Mouse (Mus musculus) activated CD4-positive, CD25-positive, alpha-beta regulatory T cell, adult 4 months (primary cell): ENCODE results near the gene Spcs2. TPM values are rescaled to one million over a fixed set of nuclear protein-coding genes. Genes with fewer than 3 reads are reported as not detected.

Source experiments
- ATAC-seq: one replicate; pipeline ENCODE4 v1.8.0; 2017
- polyA plus RNA-seq, 2 experiments: library from polyadenylated mRNA; unstranded; fragments of 100-300 nt; shearing (Covaris generic); gene quantifications; one replicate each; pipeline ENCODE4 v1.2.1; 2017

The Spcs2 gene
- 100 to 1,000 TPM; 511 to 516 TPM for polyA plus RNA-seq

- no peak for ATAC-seq
Measured at GRCm38 (mm10) chr7:99863362-99863761, at the start of gene Spcs2. Spcs2 (minus strand) TSS chr7:99863462.

- no peak for ATAC-seq
Measured at GRCm38 (mm10) chr7:99911038-99911437, 47.8 kb upstream of the Spcs2 start.

GRCm38 (mm10) chr7:99907463-99907862, 44.2 kb upstream of the Spcs2 start:
- ATAC-seq = no peak

GRCm38 (mm10) chr7:99906346-99906745, 43.1 kb upstream of the Spcs2 start:
- no peak for ATAC-seq

- ATAC-seq = no peak
Measured at GRCm38 (mm10) chr7:99904421-99905005, 41.3 kb upstream of the Spcs2 start.

GRCm38 (mm10) chr7:99902918-99903665, 39.8 kb upstream of the Spcs2 start:
- no peak for ATAC-seq

GRCm38 (mm10) chr7:99902208-99902607, 38.9 kb upstream of the Spcs2 start:
- no peak for ATAC-seq

- ATAC-seq = no peak
Measured at GRCm38 (mm10) chr7:99896905-99897304, 33.6 kb upstream of the Spcs2 start.

- ATAC-seq = no peak
Measured at GRCm38 (mm10) chr7:99894478-99894877, 31.2 kb upstream of the Spcs2 start.

GRCm38 (mm10) chr7:99893967-99894366, 30.7 kb upstream of the Spcs2 start:
- ATAC-seq = no peak

- ATAC-seq = no peak
Measured at GRCm38 (mm10) chr7:99892351-99892750, 29.1 kb upstream of the Spcs2 start.

GRCm38 (mm10) chr7:99891471-99891870, 28.2 kb upstream of the Spcs2 start:
- no peak for ATAC-seq

- no peak for ATAC-seq
Measured at GRCm38 (mm10) chr7:99890168-99890755, 27.0 kb upstream of the Spcs2 start.

GRCm38 (mm10) chr7:99889175-99889880, 26.1 kb upstream of the Spcs2 start:
- ATAC-seq = peak; percentile 97

GRCm38 (mm10) chr7:99887743-99888142, 24.5 kb upstream of the Spcs2 start:
- ATAC-seq = no peak

GRCm38 (mm10) chr7:99887230-99887735, 24.0 kb upstream of the Spcs2 start:
- ATAC-seq = no peak

- ATAC-seq = no peak
Measured at GRCm38 (mm10) chr7:99878254-99878653, 15.0 kb upstream of the Spcs2 start.

GRCm38 (mm10) chr7:99876345-99876744, 13.1 kb upstream of the Spcs2 start:
- ATAC-seq = peak; percentile 81

- no peak for ATAC-seq
Measured at GRCm38 (mm10) chr7:99875891-99876290, 12.6 kb upstream of the Spcs2 start.

- ATAC-seq = no peak
Measured at GRCm38 (mm10) chr7:99873965-99874364, 10.7 kb upstream of the Spcs2 start.

GRCm38 (mm10) chr7:99869296-99869695, 6.0 kb upstream of the Spcs2 start:
- no peak for ATAC-seq

GRCm38 (mm10) chr7:99865219-99865618, 2.0 kb upstream of the Spcs2 start:
- ATAC-seq = no peak
